Mouse (Mus musculus): ENCODE data around the gene Id1.

- TF ChIP-seq ZKSCAN1 (IDR thresholded peaks at IDR 0.05; ENCODE audit: borderline replicate concordance, low read depth, low read length) (no peak), POLR2A (IDR thresholded peaks at IDR 0.05; ENCODE audit: low read depth, low read length) (no peak), EP300 (IDR thresholded peaks at IDR 0.05; ENCODE audit: low read length) (no peak), MAZ (IDR thresholded peaks at IDR 0.05; ENCODE audit: low read depth, low read length) (no peak), CTCF (conservative IDR thresholded peaks at IDR 0.05 in 1 of 2, IDR thresholded peaks at IDR 0.05 in 1 of 2; ENCODE audit: low read depth in 2 of 2, low read length in 2 of 2) (no peak), ZC3H11A (IDR thresholded peaks at IDR 0.05; ENCODE audit: low read depth, low read length) (no peak), SMC3 (IDR thresholded peaks at IDR 0.05; ENCODE audit: low read depth, low read length) (no peak), MAX (IDR thresholded peaks at IDR 0.05; ENCODE audit: low read length) (no peak), ETS1 (conservative IDR thresholded peaks at IDR 0.05; ENCODE audit: low read depth, low read length) (no peak), ZNF384 (IDR thresholded peaks at IDR 0.05; ENCODE audit: low read depth, low read length) (no peak), BHLHE40 (IDR thresholded peaks at IDR 0.05; ENCODE audit: low read depth, low read length) (no peak), USF1 (IDR thresholded peaks at IDR 0.05; ENCODE audit: low read depth, low read length) (no peak), HCFC1 (IDR thresholded peaks at IDR 0.05; ENCODE audit: low read depth, low read length) (no peak)
Observed at GRCm38 (mm10) chr2:152776435-152776834, 40.4 kb downstream of the Id1 start.
